Mouse (Mus musculus): ENCODE data around the gene Gtpbp3. TPM values are rescaled to one million over a fixed set of nuclear protein-coding genes. Genes with fewer than 3 reads are reported as not detected.

The Gtpbp3 gene
- total and polyA plus RNA-seq, 3 experiments = 17.4 to 26.7 (median 20.7) TPM

GRCm38 (mm10) chr8:71451777-71452176, 36.1 kb upstream of the Gtpbp3 start:
- Histone ChIP-seq H3K9ac (ENCODE audit: insufficient read depth, low read depth) (no peak overlapping the region), H3K4me3 (replicated peaks in 1 of 3; ENCODE audit: low read depth in 2 of 3, low read length in 2 of 3, poor library complexity in 1 of 3) (peak overlapping the region in 1 of 3 experiments; percentile 10), H3K27ac (ENCODE audit: insufficient read depth, low read depth) (peak overlapping the region; percentile 62; the same call in 1 of the 2 replicates), H3K27me3 (replicated peaks) (no peaks in the 10 kb centered on the region), H3K36me3 (replicated peaks in 1 of 2; ENCODE audit: control insufficient read depth in 1 of 2, insufficient read depth in 1 of 2, low read length in 1 of 2) (peaks cover 0 to 1% of the 10 kb centered on the region in 2 experiments), H3K9me3 (replicated peaks; ENCODE audit: low read length) (peaks cover 16% of the 10 kb centered on the region), H3K4me1 (ENCODE audit: control insufficient read depth in 1 of 2, insufficient read depth in 2 of 2) (peaks cover 12 to 26% of the 10 kb centered on the region in 2 experiments), H3K4me2 (ENCODE audit: insufficient read depth, low read depth, poor library complexity, severe bottlenecking) (no peak overlapping the region; the same call in 1 of the 2 replicates), H3K79me2 (replicated peaks; ENCODE audit: control insufficient read depth, extremely low read depth, insufficient read depth, poor library complexity, severe bottlenecking) (no peaks in the 10 kb centered on the region)
- TF ChIP-seq PAX5 (IDR thresholded peaks at IDR 0.05; ENCODE audit: low read length) (no peak), HCFC1 (IDR thresholded peaks at IDR 0.05; ENCODE audit: low read depth, low read length) (no peak), ELF1 (IDR thresholded peaks at IDR 0.05; ENCODE audit: low read depth, low read length) (no peak), SMC3 (IDR thresholded peaks at IDR 0.05; ENCODE audit: low read depth, low read length) (no peak), USF2 (conservative IDR thresholded peaks at IDR 0.05; ENCODE audit: low read depth, low read length) (no peak), POLR2A (IDR thresholded peaks at IDR 0.05; ENCODE audit: low read depth, low read length) (no peak), E2F4 (IDR thresholded peaks at IDR 0.05; ENCODE audit: insufficient replicate concordance, low read depth, low read length) (no peak), GABPA (IDR thresholded peaks at IDR 0.05; ENCODE audit: insufficient replicate concordance, low read depth, low read length) (no peak), MAZ (IDR thresholded peaks at IDR 0.05; ENCODE audit: low read depth, low read length) (no peak), MAFK (IDR thresholded peaks at IDR 0.05; ENCODE audit: insufficient replicate concordance, low read length) (no peak), TCF12 (IDR thresholded peaks at IDR 0.05; ENCODE audit: low read depth, low read length) (no peak), CHD2 (IDR thresholded peaks at IDR 0.05; ENCODE audit: low read length) (no peak), ETS1 (conservative IDR thresholded peaks at IDR 0.05; ENCODE audit: low read depth, low read length) (no peak), KAT2A (IDR thresholded peaks at IDR 0.05; ENCODE audit: insufficient replicate concordance, low read length) (no peak), TBP (conservative IDR thresholded peaks at IDR 0.05; ENCODE audit: low read depth, low read length) (no peak), USF1 (IDR thresholded peaks at IDR 0.05; ENCODE audit: low read depth, low read length) (no peak)
- no peak for DNase-seq (ENCODE audit: extremely low read depth)
- in situ Hi-C loops (cut with MboI; ENCODE audit: low pct_ligation_motif_present, low pct_unique_long_range_greater_than_20kb, low sequenced_read_pairs) (no loop called here), dilution Hi-C loops (cut with MboI; ENCODE audit: extremely low pct_ligation_motif_present, extremely low pct_unique_long_range_greater_than_20kb, low sequenced_read_pairs) (no loop called here)

GRCm38 (mm10) chr8:71452669-71453068, 35.2 kb upstream of the Gtpbp3 start:
- Histone ChIP-seq H3K27me3 (replicated peaks) (no peaks in the 10 kb centered on the region), H3K79me2 (replicated peaks; ENCODE audit: control insufficient read depth, extremely low read depth, insufficient read depth, poor library complexity, severe bottlenecking) (no peaks in the 10 kb centered on the region), H3K4me2 (ENCODE audit: insufficient read depth, low read depth, poor library complexity, severe bottlenecking) (no peak overlapping the region), H3K27ac (ENCODE audit: insufficient read depth, low read depth) (peak overlapping the region; percentile 22; the same call in 1 of the 2 replicates), H3K36me3 (replicated peaks in 1 of 2; ENCODE audit: control insufficient read depth in 1 of 2, insufficient read depth in 1 of 2, low read length in 1 of 2) (peaks cover 0 to 7% of the 10 kb centered on the region in 2 experiments), H3K4me3 (replicated peaks in 1 of 3; ENCODE audit: low read depth in 2 of 3, low read length in 2 of 3, poor library complexity in 1 of 3) (no peak overlapping the region), H3K9me3 (replicated peaks; ENCODE audit: low read length) (peaks cover 12% of the 10 kb centered on the region), H3K4me1 (ENCODE audit: control insufficient read depth in 1 of 2, insufficient read depth in 2 of 2) (peaks cover 12 to 32% of the 10 kb centered on the region in 2 experiments), H3K9ac (ENCODE audit: insufficient read depth, low read depth) (no peak overlapping the region)
- in situ Hi-C loops (cut with MboI; ENCODE audit: low pct_ligation_motif_present, low pct_unique_long_range_greater_than_20kb, low sequenced_read_pairs) (no loop called here), dilution Hi-C loops (cut with MboI; ENCODE audit: extremely low pct_ligation_motif_present, extremely low pct_unique_long_range_greater_than_20kb, low sequenced_read_pairs) (no loop called here)
- TF ChIP-seq ZMIZ1 (IDR thresholded peaks at IDR 0.05; ENCODE audit: low read depth, low read length) (no peak), SMC3 (IDR thresholded peaks at IDR 0.05; ENCODE audit: low read depth, low read length) (no peak), NRF1 (IDR thresholded peaks at IDR 0.05; ENCODE audit: low read depth, low read length) (no peak), TBP (conservative IDR thresholded peaks at IDR 0.05; ENCODE audit: low read depth, low read length) (no peak), GABPA (IDR thresholded peaks at IDR 0.05; ENCODE audit: insufficient replicate concordance, low read depth, low read length) (no peak), HCFC1 (IDR thresholded peaks at IDR 0.05; ENCODE audit: low read depth, low read length) (no peak), ZKSCAN1 (IDR thresholded peaks at IDR 0.05; ENCODE audit: borderline replicate concordance, low read depth, low read length) (no peak), E2F4 (IDR thresholded peaks at IDR 0.05; ENCODE audit: insufficient replicate concordance, low read depth, low read length) (no peak), POLR2AphosphoS2 (IDR thresholded peaks at IDR 0.05; ENCODE audit: low read depth, low read length) (no peak), MEF2A (IDR thresholded peaks at IDR 0.05; ENCODE audit: borderline replicate concordance, low read depth, low read length) (no peak), ELF1 (IDR thresholded peaks at IDR 0.05; ENCODE audit: low read depth, low read length) (no peak), UBTF (IDR thresholded peaks at IDR 0.05; ENCODE audit: low read depth, low read length) (no peak), JUN (IDR thresholded peaks at IDR 0.05; ENCODE audit: insufficient read depth, low read depth, low read length) (no peak), CTCF (conservative IDR thresholded peaks at IDR 0.05 in 1 of 2, IDR thresholded peaks at IDR 0.05 in 1 of 2; ENCODE audit: low read depth in 2 of 2, low read length in 2 of 2) (no peak), MYC (IDR thresholded peaks at IDR 0.05; ENCODE audit: low read depth, low read length) (no peak)
- no peak for DNase-seq (ENCODE audit: extremely low read depth)
